Mouse (Mus musculus): ENCODE measurements around the gene Mtus2. TPM values are rescaled to one million over a fixed set of nuclear protein-coding genes. Genes with fewer than 3 reads are reported as not detected.
"Not testable (repeated sequence)": the region's sequence is repeated elsewhere in the genome, so short reads cannot be mapped to it uniquely, and the experiment has no call there.

Mtus2 gene
- 10.6 and 11.0 TPM in 2 replicates for polyA plus RNA-seq (2012; rRNA removed)

DNA sequence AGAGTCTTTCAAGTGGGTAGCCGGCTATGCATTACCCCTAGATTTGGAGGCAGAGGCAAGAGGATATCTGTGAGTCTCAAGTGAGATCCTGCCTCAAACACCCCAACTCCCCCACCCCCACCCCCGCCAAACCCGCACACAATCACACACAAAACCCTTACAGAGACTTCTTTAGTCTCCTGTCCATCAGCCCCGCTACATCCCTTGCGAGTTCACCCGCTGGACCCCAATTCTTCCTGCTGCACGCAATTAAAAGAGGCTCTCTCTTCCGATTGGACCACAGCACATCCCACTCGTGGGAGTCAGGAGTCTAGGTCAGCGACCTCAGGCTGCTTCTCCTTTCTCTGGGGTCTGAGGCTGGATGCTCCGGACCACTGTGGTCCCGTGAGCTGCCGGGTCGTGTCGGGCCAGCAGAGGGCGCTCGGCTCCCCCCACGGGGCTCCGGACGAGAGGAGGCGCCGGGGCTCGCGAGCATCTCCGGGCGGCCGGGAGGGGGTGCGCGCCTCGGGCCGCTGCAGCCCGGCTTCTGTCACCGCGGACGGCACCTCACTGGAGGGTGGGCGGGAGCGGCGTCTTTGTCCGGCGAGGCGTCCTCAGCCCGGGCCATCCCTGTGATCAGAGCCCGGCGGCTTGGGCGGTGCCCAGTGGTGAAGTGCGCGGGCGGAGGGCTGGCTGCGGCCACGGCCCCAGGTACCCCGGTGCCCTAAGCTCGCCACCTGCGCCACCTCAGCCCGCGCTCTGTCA lies at the start of gene Mtus2:
Gene Mtus2, plus strand, starts transcription at position 500 of the 744 bp plus-strand sequence.
- no peak for DNase-seq (ENCODE audit: low read depth)

GRCm38 (mm10) chr5:147907851-147908250 lies 49.3 kb upstream of the Mtus2 start:
- no peak for DNase-seq (ENCODE audit: low read depth)

GRCm38 (mm10) chr5:147910807-147911509 lies 46.2 kb upstream of the Mtus2 start:
- no peak for DNase-seq (ENCODE audit: low read depth)

GRCm38 (mm10) chr5:147911744-147912143 lies 45.4 kb upstream of the Mtus2 start:
- DNase-seq (ENCODE audit: low read depth), result no peak

DNA sequence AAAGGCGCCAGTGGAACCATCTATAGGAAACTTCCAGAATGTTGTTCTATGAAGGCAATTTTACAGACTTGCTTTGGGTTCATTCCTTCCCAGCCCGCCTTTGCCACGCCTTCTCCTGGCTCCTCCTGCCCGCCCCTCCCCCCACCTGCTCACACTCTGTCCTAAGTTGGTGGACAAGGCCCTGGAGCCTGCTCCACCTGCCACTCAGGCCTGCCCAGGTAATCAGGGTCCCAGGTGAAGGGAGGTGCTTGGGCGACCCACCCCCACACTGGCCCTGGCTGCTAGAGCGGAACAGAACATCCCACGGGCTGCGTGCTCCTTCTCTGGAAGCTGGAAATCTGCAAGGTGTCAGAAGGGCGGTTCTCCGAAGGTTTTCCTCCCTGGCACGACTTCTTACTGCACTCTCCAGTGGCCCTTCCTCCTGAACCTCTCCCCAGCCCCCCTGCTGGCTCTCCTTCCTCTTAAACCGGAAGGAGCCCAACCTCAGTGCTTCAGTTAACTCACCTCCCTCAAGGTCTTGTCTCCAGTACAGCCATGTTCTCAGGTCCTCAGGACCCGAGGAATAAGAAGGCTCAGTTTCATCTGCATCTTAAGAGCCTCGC lies 43.8 kb upstream of the Mtus2 start:
- DNase-seq (ENCODE audit: low read depth), result no peak

DNA sequence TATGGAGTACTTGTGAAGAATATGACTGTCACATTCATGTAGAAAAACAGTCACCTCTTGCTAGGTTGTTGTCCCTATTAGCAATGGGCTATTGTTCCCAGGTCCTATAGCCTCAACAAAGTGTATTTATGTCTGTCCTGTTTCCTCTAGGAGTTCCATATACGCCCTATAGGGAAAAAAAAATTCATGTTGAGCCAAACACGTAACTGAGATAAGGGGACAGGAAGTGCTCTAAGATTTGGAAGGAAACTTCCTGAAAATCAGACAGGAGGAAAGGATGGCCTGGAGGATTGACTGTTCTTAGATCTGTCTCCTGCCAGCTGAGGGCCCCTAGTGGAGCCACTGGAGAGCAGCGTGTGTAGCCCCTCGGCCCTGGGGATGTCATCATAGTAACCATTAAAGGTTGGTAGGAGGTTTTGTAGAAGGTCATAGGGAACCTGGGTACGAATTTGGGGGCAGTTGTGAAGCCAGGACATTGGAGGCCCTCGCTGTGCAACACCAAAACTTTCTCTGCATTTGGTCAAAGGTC lies 42.0 kb upstream of the Mtus2 start:
- DNase-seq (ENCODE audit: low read depth), result no peak

GRCm38 (mm10) chr5:147916171-147916570 lies 40.9 kb upstream of the Mtus2 start:
- no peak for DNase-seq (ENCODE audit: low read depth)

GRCm38 (mm10) chr5:147918044-147918846 lies 38.9 kb upstream of the Mtus2 start:
- DNase-seq (ENCODE audit: low read depth), result no peak

DNA sequence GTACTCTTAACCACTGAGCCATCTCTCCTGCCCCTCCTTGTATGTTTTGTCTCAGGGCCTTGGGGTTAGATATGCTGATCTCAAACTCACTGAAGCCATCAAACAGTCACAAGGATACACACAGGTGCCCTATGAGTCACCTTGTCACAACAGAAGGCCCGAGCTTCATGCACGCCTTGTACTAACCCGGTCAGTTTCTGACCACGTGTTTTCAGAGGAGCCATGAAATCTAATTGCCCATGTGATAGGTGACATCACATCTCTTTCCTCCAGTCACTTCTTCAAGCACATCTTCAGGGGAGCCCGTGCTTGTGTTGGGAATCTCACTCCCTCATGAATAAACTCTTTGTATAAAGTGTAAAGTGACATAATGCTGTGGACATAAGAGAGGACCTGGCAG lies 32.5 kb upstream of the Mtus2 start:
- DNase-seq (ENCODE audit: low read depth), result no peak

DNA sequence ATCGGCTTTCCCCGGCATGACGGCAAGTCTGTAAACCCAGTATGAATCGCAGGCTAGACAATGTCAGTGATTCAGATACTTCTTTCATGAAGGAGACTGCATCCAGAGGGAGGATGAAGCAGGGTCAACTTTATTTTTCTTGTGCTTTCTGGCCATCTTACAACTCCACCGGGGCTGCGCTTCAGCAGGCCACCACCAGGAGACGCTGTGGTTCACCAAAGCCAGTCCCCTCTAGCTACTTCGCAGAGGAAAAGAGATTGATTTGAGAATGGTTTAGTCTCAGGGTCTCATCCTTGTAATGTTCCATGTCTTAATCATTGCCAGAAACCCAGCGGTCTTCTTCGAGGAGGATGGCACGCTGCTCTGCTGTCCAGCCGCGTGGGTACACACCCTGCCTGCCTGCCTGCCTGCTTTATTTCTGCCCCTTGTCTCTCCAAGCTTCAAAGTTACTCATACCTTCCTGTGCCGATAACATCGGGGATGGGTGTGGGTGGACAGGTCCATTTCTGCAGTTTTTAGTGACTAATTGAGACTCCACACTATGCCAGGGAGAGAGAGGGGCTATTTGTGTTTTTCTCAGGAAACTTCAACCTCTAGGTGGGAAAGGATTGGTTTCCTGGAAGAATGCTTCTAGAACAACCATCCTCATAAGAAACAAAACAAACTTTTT lies 31.1 kb upstream of the Mtus2 start:
- DNase-seq (ENCODE audit: low read depth), result no peak

DNA sequence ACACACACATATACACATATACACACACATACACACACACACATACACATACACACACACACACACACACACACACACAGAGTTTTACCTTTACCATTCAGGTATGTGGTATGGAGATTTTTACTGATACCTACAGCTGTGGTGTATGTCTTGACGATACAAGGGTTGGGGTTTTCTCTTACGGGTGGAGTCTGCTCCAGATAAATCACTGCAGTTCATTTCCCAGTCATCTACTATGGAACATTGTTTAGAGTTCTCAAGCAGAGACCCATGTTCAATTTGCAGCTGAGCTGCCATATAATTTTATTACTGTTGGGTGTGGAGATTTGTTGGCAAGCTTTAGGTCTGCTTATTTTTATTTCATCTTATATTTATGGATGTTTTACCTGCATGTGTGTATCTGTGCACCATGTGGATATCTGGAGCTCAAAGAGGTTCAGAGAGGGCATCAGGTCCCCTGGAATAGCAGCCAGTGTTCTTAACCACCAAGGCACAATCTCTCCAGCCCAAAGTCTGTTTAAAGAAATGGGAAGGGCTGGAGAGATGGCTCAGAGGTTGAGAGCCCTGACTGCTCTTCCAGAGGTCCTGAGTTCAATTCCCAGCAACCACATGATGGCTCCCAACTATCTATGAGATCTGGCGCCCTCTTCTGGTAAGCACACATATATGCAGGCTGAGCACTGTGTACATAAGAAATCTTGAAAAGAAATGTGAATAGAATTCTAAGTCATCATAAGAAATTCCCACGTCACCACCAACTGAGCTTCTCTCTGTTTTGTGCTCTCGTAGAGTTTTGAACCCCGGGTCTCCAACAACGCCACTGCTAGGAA lies 28.2 kb upstream of the Mtus2 start:
- no peak for DNase-seq (ENCODE audit: low read depth)

GRCm38 (mm10) chr5:147935096-147935495 lies 22.0 kb upstream of the Mtus2 start:
- DNase-seq (ENCODE audit: low read depth), result no peak

DNA sequence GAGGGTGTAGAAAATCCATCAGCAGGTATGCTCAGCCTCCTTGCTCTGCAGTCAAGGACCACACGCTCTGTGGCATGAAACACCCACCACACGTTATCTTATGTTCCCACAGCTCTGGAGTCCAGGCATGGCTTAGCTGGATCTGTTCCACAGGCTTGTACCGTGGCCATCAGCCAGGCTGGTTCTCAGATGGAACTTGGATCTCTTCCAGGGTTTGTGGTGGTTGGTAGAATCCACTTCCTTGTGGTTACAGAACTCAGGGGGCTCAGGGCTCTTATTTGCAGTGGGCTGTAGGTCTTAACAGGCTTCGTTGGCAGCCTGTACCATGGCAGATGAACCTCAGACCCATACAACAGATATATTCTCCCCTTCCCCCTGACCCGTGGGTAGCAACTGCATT lies 17.9 kb upstream of the Mtus2 start:
- DNase-seq (ENCODE audit: low read depth), result no peak

- DNase-seq (ENCODE audit: low read depth), result no peak
Observed at GRCm38 (mm10) chr5:147945000-147945666, 12.0 kb upstream of the Mtus2 start.

DNA sequence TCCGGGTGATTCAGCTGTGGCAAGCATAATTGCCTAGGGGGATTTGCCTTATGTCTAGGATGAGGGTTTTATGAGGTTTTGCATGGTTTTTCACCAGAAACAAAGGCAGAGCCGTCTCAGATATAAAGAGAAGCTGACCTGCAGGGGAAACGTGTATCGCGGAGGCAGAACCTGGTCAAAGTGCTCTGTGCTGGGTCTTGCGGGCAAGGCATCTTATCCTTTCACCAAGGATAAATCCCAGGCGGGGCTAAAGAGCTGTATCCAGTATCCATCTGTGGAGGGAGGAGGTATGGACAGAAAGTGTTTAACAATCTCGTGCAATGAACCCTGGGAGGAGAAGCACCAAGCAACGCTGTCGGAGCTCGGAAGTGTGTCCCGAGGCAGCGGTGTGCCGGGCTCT lies 7.2 kb upstream of the Mtus2 start:
- DNase-seq (ENCODE audit: low read depth), result no peak

- no peak for DNase-seq (ENCODE audit: low read depth)
Observed at GRCm38 (mm10) chr5:147951751-147952150, 5.4 kb upstream of the Mtus2 start.

- DNase-seq (ENCODE audit: low read depth), result not testable (repeated sequence)
Observed at GRCm38 (mm10) chr5:147953181-147953580, 3.9 kb upstream of the Mtus2 start.

DNA sequence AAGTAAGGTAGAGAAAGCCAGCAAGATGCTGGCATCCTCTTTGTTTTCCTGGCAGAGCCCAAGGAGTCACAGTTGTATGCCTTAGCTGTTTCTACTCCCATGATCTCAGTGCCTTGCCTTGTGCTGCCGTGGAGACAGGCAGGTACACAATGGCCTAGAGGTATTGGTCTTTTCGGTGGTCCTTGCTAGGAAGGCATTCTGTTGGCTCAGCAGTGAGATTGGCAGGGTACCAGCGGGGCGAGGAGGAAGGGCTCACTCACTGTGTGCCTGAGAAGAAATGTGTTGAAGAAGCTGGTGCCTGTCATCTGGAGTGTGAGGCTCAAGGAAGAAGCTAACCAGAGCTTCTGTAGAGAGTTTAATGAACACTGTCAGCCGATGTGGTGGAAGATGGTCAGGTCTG lies 1.4 kb upstream of the Mtus2 start:
- DNase-seq (ENCODE audit: low read depth), result no peak

DNA sequence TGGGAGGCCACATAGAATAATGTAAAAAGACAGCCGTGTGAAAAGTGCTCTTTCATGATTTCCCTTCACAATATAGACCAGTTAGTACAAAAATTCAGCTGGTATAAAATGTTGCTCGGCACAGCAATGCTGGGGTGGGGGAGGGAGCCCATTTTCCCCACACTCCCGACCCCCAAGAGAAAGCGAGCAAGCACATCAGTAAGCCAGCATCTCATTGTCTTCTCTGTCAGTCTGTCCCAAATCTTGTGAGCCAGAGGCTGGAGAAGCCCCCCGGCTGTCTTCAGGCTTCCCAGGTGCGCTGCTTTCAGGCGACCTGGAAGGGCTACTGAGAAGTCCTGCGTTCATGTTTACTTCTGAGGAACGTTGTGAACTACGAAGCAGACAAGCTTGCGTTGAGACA lies 699 bp upstream of the Mtus2 start:
- DNase-seq (ENCODE audit: low read depth), result no peak
